Mouse (Mus musculus) CH12.LX (cell line): ENCODE measurements around the gene Tnni1. TPM values are rescaled to one million over a fixed set of nuclear protein-coding genes. Genes with fewer than 3 reads are reported as not detected.

Experiments used
- DNase-seq: peaks from one replicate; pipeline ENCODE4 v3.0.0-alpha.2; 2013; ENCODE audit errors: extremely low read depth
- H3K27ac ChIP-seq: 2 replicates; pipeline ENCODE4 v1.5.1; 2012; ENCODE audit warnings: low read depth, mild to moderate bottlenecking, control low read depth, moderate library complexity; ENCODE audit not compliant: insufficient read depth
- H3K27me3 ChIP-seq: replicated peaks from 2 replicates; pipeline ENCODE3; 2012; ENCODE audit warnings: inconsistent platforms
- H3K36me3 ChIP-seq, 2 experiments: replicated peaks in 1 of 2; 2 replicates each; pipeline versions ENCODE3 to v1.6.1; 2012; ENCODE audit warnings: inconsistent platforms in 1 of 2, low read length in 1 of 2, mild to moderate bottlenecking in 1 of 2, mixed read lengths in 1 of 2, moderate library complexity in 1 of 2; ENCODE audit not compliant: control insufficient read depth in 1 of 2, insufficient read depth in 1 of 2
- H3K4me1 ChIP-seq, 2 experiments: 2 replicates each; pipeline ENCODE4 v1.6.1; 2012; ENCODE audit warnings: inconsistent platforms in 1 of 2, moderate library complexity in 1 of 2; ENCODE audit not compliant: insufficient read depth in 2 of 2, control insufficient read depth in 1 of 2
- H3K4me2 ChIP-seq: 2 replicates; pipeline ENCODE4 v1.6.1; 2012; ENCODE audit warnings: low read depth, mild to moderate bottlenecking, control low read depth; ENCODE audit not compliant: poor library complexity, insufficient read depth, severe bottlenecking
- H3K4me3 ChIP-seq, 3 experiments: fragments of 150-350 bp in 1 of 3; sonication (generic) in 1 of 3; replicated peaks in 1 of 3; 2 replicates each; pipeline versions ENCODE3 to v1.5.1; 2011 to 2012; ENCODE audit warnings: low read depth in 2 of 3, low read length in 2 of 3, mild to moderate bottlenecking in 2 of 3, moderate library complexity in 2 of 3, control low read depth in 1 of 3, improper control_type of control experiment in 1 of 3, inconsistent platforms in 1 of 3, mixed read lengths in 1 of 3; ENCODE audit not compliant: poor library complexity in 1 of 3
- H3K79me2 ChIP-seq: replicated peaks from 2 replicates; pipeline ENCODE4 v1.6.1; 2012; ENCODE audit warnings: mild to moderate bottlenecking, moderate library complexity; ENCODE audit not compliant: control insufficient read depth, poor library complexity, insufficient read depth, severe bottlenecking; ENCODE audit errors: extremely low read depth
- H3K9ac ChIP-seq: 2 replicates; pipeline ENCODE4 v1.6.1; 2012; ENCODE audit warnings: low read depth, mild to moderate bottlenecking, control low read depth, moderate library complexity; ENCODE audit not compliant: insufficient read depth
- H3K9me3 ChIP-seq: replicated peaks from 2 replicates; pipeline ENCODE3; 2012; ENCODE audit warnings: low read length, inconsistent platforms, mixed read lengths
- BHLHE40 ChIP-seq: IDR thresholded peaks from 2 replicates; pipeline ENCODE4 v1.6.1; 2011; ENCODE audit warnings: mild to moderate bottlenecking, low read depth, low read length, improper control_type of control experiment
- CHD1 ChIP-seq: IDR thresholded peaks from 2 replicates; pipeline ENCODE4 v1.6.1; 2012; ENCODE audit warnings: low read depth, low read length, improper control_type of control experiment, inconsistent platforms
- CHD2 ChIP-seq: IDR thresholded peaks from 2 replicates; pipeline ENCODE4 v1.6.1; 2011; ENCODE audit warnings: low read length, improper control_type of control experiment
- CTCF ChIP-seq, 2 experiments: IDR thresholded peaks in 1 of 2; conservative IDR thresholded peaks in 1 of 2; 2 replicates each; pipeline ENCODE4 v1.5.1; 2011 to 2012; ENCODE audit warnings: low read depth in 2 of 2, low read length in 2 of 2, improper control_type of control experiment in 1 of 2, inconsistent platforms in 1 of 2, mild to moderate bottlenecking in 1 of 2, moderate library complexity in 1 of 2
- E2F4 ChIP-seq: IDR thresholded peaks from 2 replicates; pipeline ENCODE4 v1.6.1; 2011; ENCODE audit warnings: low read depth, low read length, improper control_type of control experiment; ENCODE audit not compliant: insufficient replicate concordance
- ELF1 ChIP-seq: IDR thresholded peaks from 2 replicates; pipeline ENCODE4 v1.6.1; 2014; ENCODE audit warnings: low read depth, mild to moderate bottlenecking, inconsistent platforms, low read length, improper control_type of control experiment
- IRF4 ChIP-seq: IDR thresholded peaks from 2 replicates; pipeline ENCODE4 v1.6.1; 2014; ENCODE audit warnings: low read depth, mild to moderate bottlenecking, inconsistent platforms, low read length, improper control_type of control experiment
- JUND ChIP-seq: conservative IDR thresholded peaks from 2 replicates; pipeline ENCODE4 v1.6.1; 2011; ENCODE audit warnings: low read depth, low read length, improper control_type of control experiment
- KAT2A ChIP-seq: IDR thresholded peaks from 2 replicates; pipeline ENCODE4 v1.6.1; 2012; ENCODE audit warnings: low read length, improper control_type of control experiment, inconsistent platforms; ENCODE audit not compliant: insufficient replicate concordance
- NELFE ChIP-seq: IDR thresholded peaks from 2 replicates; pipeline ENCODE4 v1.6.1; 2011; ENCODE audit warnings: low read depth, low read length, improper control_type of control experiment
- PAX5 ChIP-seq: IDR thresholded peaks from 2 replicates; pipeline ENCODE4 v1.6.1; 2012; ENCODE audit warnings: low read length, inconsistent platforms, mixed read lengths
- POLR2A ChIP-seq: IDR thresholded peaks from 2 replicates; pipeline ENCODE4 v1.6.1; 2011; ENCODE audit warnings: low read depth, mild to moderate bottlenecking, improper control_type of control experiment, low read length
- POLR2AphosphoS2 ChIP-seq: IDR thresholded peaks from 2 replicates; pipeline ENCODE4 v1.6.1; 2011; ENCODE audit warnings: low read depth, low read length, improper control_type of control experiment
- RAD21 ChIP-seq: IDR thresholded peaks from 2 replicates; pipeline ENCODE4 v1.6.1; 2011; ENCODE audit warnings: low read depth, mild to moderate bottlenecking, low read length, improper control_type of control experiment, moderate library complexity
- RCOR1 ChIP-seq: conservative IDR thresholded peaks from 2 replicates; pipeline ENCODE4 v1.6.1; 2012; ENCODE audit warnings: low read depth, mild to moderate bottlenecking, inconsistent platforms, low read length, improper control_type of control experiment
- SMC3 ChIP-seq: IDR thresholded peaks from 2 replicates; pipeline ENCODE4 v1.6.1; 2011; ENCODE audit warnings: low read depth, low read length, improper control_type of control experiment
- TBP ChIP-seq: conservative IDR thresholded peaks from 2 replicates; pipeline ENCODE4 v1.6.1; 2011; ENCODE audit warnings: low read depth, low read length, improper control_type of control experiment
- TCF12 ChIP-seq: IDR thresholded peaks from 2 replicates; pipeline ENCODE4 v1.6.1; 2014; ENCODE audit warnings: low read depth, mild to moderate bottlenecking, inconsistent platforms, low read length, improper control_type of control experiment
- USF1 ChIP-seq: IDR thresholded peaks from 2 replicates; pipeline ENCODE4 v1.6.1; 2014; ENCODE audit warnings: low read depth, mild to moderate bottlenecking, inconsistent platforms, low read length, improper control_type of control experiment
- USF2 ChIP-seq: conservative IDR thresholded peaks from 2 replicates; pipeline ENCODE4 v1.6.1; 2011; ENCODE audit warnings: low read depth, low read length, improper control_type of control experiment
- ZKSCAN1 ChIP-seq: IDR thresholded peaks from 2 replicates; pipeline ENCODE4 v1.6.1; 2012; ENCODE audit warnings: low read depth, inconsistent platforms, low read length, improper control_type of control experiment, borderline replicate concordance
- ZMIZ1 ChIP-seq: IDR thresholded peaks from 2 replicates; pipeline ENCODE4 v1.6.1; 2012; ENCODE audit warnings: low read depth, mild to moderate bottlenecking, inconsistent platforms, low read length, improper control_type of control experiment
- dilution Hi-C: fragments of 300-500 bp; cut with MboI; formaldehyde crosslinking; loops from 2 replicates; pipeline ENCODE4 v1.14.3; 2020; ENCODE audit warnings: low sequenced_read_pairs; ENCODE audit not compliant: extremely low pct_unique_long_range_greater_than_20kb, extremely low pct_ligation_motif_present
- in situ Hi-C: fragments of 300-500 bp; cut with MboI; formaldehyde crosslinking; loops from 3 replicates; pipeline ENCODE4 v1.14.3; 2019; ENCODE audit warnings: low sequenced_read_pairs, low pct_ligation_motif_present, low pct_unique_long_range_greater_than_20kb, mixed read lengths
- polyA plus RNA-seq: library from polyadenylated mRNA; unstranded; fragments of >175 nt; gene quantifications from 2 replicates; pipeline ENCODE4 v1.2.1, GENCODE M21; 2012; ENCODE audit warnings: low read depth; ENCODE audit not compliant: insufficient read length
- total RNA-seq, 2 experiments: library from RNA; depleted of rRNA; stranded (reverse); fragments of 300-350 nt in 1 of 2; fragments of >200 nt in 1 of 2; gene quantifications; 2 replicates each; pipeline ENCODE4 v1.2.3; 2012 to 2014

The Tnni1 gene
- total and polyA plus RNA-seq, 3 experiments: 1.6 to 6.9 (median 4.2) TPM

DNA sequence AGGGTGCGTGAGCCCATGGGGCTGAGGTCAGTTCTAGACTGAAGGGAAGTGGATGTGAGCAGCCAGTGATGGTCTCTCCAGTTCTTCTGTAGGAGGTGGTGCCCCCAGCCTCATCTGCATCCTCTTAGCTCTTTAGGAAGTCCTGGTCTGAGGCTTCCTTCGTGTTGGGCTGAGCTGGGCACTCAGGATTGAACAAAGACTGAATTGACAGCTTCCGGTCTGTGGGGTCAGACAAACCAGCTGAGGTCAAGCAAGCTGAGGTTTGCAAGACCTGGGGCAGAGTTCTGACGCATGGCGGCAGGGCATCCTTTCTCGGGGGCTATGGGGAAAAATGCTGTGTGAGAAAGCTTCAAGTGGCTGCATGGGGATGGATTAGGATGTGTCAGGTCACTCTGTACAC is 43.8 kb upstream of the Tnni1 start:
- Histone ChIP-seq H3K9me3 (no peaks in the 10 kb centered on the region), H3K9ac (no peak overlapping the region), H3K4me3 (no peak overlapping the region), H3K27me3 (no peaks in the 10 kb centered on the region), H3K4me1 (peaks cover 10 to 26% of the 10 kb centered on the region in 2 experiments), H3K79me2 (no peaks in the 10 kb centered on the region), H3K27ac (no peak overlapping the region), H3K4me2 (no peak overlapping the region), H3K36me3 (peaks cover 8 to 52% of the 10 kb centered on the region in 2 experiments)
- in situ Hi-C loops: no loop called here
- TF ChIP-seq CHD2 (no peak), IRF4 (no peak), E2F4 (no peak), CTCF (conservative IDR thresholded peaks at IDR 0.05 in 1 of 2, IDR thresholded peaks at IDR 0.05 in 1 of 2; ENCODE audit: low read depth in 2 of 2, low read length in 2 of 2) (no peak), TBP (no peak), RAD21 (no peak), JUND (no peak), USF2 (no peak), NELFE (no peak), CHD1 (no peak), POLR2AphosphoS2 (no peak), TCF12 (no peak), SMC3 (no peak)
- DNase-seq: no peak
- dilution Hi-C loops: no loop called here

DNA sequence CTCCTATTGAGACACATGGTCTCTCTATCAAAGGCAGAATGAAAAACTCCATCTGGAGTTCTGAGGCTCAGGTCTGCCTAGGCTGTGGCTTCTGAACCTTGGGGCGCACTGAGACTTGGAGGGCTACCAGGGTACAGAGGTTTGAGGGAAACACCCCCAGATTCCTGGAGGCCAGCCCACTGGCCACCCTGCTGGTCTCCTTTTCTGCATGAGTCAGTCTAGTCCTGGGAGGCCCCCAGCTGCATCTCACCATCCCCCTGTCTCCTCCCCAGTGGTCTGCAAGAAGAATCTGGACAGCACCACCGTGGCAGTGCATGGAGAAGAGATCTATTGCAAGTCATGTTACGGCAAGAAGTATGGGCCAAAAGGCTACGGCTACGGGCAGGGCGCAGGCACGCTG is 34.2 kb upstream of the Tnni1 start:
- H3K4me3 ChIP-seq: no peak overlapping the region
- peaks cover 22 to 72% of the 10 kb centered on the region in 2 experiments for H3K36me3 ChIP-seq
- peaks cover 4 to 8% of the 10 kb centered on the region in 2 experiments; a peak in 3 of 4 replicates for H3K4me1 ChIP-seq
- dilution Hi-C loops (no loop called here), in situ Hi-C loops (no loop called here)
- no peak for TF ChIP-seq JUND
- TF ChIP-seq IRF4: no peak
- no peak for TF ChIP-seq ZMIZ1
- no peak for TF ChIP-seq RAD21
- TF ChIP-seq TCF12: no peak
- TF ChIP-seq CTCF (conservative IDR thresholded peaks at IDR 0.05 in 1 of 2, IDR thresholded peaks at IDR 0.05 in 1 of 2; ENCODE audit: low read depth in 2 of 2, low read length in 2 of 2): no peak
- no peak for TF ChIP-seq POLR2A
- no peak for TF ChIP-seq PAX5
- TF ChIP-seq USF1: no peak
- no peak for TF ChIP-seq ELF1
- TF ChIP-seq NELFE: no peak
- TF ChIP-seq USF2: no peak
- TF ChIP-seq E2F4: no peak
- TF ChIP-seq CHD2: no peak
- no peak for TF ChIP-seq KAT2A
- TF ChIP-seq ZKSCAN1: no peak
- TF ChIP-seq RCOR1: no peak
- TF ChIP-seq CHD1: no peak
- no peak for TF ChIP-seq TBP
- no peak for TF ChIP-seq BHLHE40
- no peak overlapping the region for H3K9ac ChIP-seq
- H3K9me3 ChIP-seq: no peaks in the 10 kb centered on the region
- no peak overlapping the region for H3K27ac ChIP-seq
- no peak overlapping the region for H3K4me2 ChIP-seq
- no peak for DNase-seq
- H3K79me2 ChIP-seq: no peaks in the 10 kb centered on the region
- no peaks in the 10 kb centered on the region for H3K27me3 ChIP-seq
